Mouse (Mus musculus) kidney, embryonic 15.5 days (tissue): ENCODE data around the gene Hps6. TPM values are rescaled to one million over a fixed set of nuclear protein-coding genes. Genes with fewer than 3 reads are reported as not detected.

Source experiments
- ATAC-seq: fragments of 200-750 bp; cut with Nextera tagmentation; replicated peaks from 2 replicates; pipeline ENCODE4 v1.8.0; 2017; ENCODE audit warnings: moderate TSS enrichment; ENCODE audit not compliant: low FRiP score
- H3K27ac ChIP-seq: fragments of 300-500 bp; sonication (generic); 2 replicates; pipeline ENCODE4 v1.5.1; 2015; ENCODE audit warnings: mild to moderate bottlenecking, inconsistent platforms
- H3K27me3 ChIP-seq: fragments of 300-500 bp; sonication (generic); 2 replicates; pipeline ENCODE4 v1.6.1; 2015; ENCODE audit warnings: inconsistent platforms
- H3K36me3 ChIP-seq: fragments of 300-500 bp; sonication (generic); 2 replicates; pipeline ENCODE4 v1.6.1; 2015; ENCODE audit warnings: inconsistent platforms
- H3K4me1 ChIP-seq: fragments of 300-500 bp; sonication (generic); 2 replicates; pipeline ENCODE4 v1.6.1; 2015; ENCODE audit warnings: inconsistent platforms
- H3K4me2 ChIP-seq: fragments of 300-500 bp; sonication (generic); 2 replicates; pipeline ENCODE4 v1.6.1; 2015; ENCODE audit warnings: moderate library complexity, mild to moderate bottlenecking, inconsistent platforms
- H3K4me3 ChIP-seq: fragments of 300-500 bp; sonication (generic); replicated peaks from 2 replicates; pipeline ENCODE4 v1.5.1; 2015; ENCODE audit warnings: mild to moderate bottlenecking, inconsistent platforms
- H3K9ac ChIP-seq: fragments of 300-500 bp; sonication (generic); 2 replicates; pipeline ENCODE4 v1.6.1; 2015; ENCODE audit warnings: mild to moderate bottlenecking, inconsistent platforms
- H3K9me3 ChIP-seq: fragments of 300-500 bp; sonication (generic); replicated peaks from 2 replicates; pipeline ENCODE4 v1.6.1; 2016; ENCODE audit warnings: inconsistent platforms
- WGBS: fragments of 180-500 bp; shearing (Covaris S2); methylation state at CpG from one replicate; pipeline ENCODE4 v1.1.7; 2015; ENCODE audit warnings: mixed read lengths; 5-methylcytosine and 5-hydroxymethylcytosine counted together
- polyA plus RNA-seq: library from polyadenylated mRNA; unstranded; fragments of >200 nt; fragmentation: Nextera tagmentation; extraction: Ambion mirVana; gene quantifications from 2 replicates; pipeline ENCODE4 v1.2.1, GENCODE M21; 2015

Gene Hps6
- polyA plus RNA-seq, 1 experiment from 2014 or later, result 8.3 TPM

DNA sequence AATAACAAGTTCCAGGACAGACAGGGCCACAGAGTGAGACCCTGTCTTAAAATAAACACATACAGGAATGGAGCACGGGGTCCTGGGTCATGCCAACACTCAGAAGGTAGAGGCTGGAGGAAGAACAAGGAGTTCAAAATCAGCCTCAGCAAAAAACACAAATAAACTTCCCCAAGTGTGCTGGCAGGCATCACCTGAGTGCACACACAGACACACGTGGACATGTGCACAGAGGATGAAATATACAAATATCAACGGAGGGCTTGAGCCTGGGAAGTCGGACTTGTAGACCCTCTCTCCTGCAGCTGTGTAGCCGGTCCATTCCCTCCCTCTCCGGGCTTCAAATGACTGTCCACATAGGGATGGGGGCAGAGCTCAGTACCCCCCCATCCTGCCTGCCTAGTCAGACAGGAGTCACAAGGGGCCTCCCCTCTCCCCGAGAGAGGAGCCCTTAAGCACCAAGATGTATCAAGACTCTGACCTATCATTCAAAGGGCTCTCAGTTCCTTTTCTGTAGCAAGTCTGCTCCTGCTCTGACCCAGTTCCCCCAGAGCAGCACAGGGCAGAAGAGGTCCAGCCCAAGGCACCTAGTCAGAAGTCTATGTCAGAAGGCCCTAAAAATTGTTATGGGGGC lies 38.1 kb downstream of the Hps6 start:
- peak overlapping the region; percentile 39 for H3K9ac ChIP-seq

DNA sequence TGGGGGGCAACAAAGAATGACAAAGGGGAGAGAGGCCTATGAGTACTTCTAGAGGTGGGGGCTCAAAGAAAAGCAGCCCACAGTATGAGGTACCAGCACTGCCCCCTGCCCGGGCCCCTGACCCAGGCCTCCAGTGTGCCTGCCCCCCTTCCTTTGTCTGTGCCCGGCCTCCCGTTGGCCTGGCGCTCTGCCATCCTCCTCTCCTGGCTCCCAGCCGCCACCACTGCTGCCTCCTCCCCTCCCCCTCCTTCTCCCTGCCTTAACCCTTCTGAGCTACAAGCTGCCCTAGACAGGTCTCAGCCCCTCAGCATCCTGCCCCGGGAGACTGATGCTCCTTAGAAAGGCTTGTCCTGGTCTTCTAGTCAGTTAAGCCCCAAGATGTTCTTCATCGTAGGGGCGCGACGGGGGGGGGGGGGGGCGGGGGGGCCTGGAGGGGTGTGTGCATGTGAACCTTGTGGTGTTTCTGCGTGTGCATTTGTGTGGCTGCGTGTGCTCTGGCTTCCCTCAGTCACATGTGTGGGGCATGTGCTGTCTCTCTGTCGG lies 38.7 kb downstream of the Hps6 start:
- Histone ChIP-seq H3K4me1 (peaks cover 81% of the 10 kb centered on the region), H3K4me3 (peak overlapping the region; percentile 70), H3K36me3 (no peaks in the 10 kb centered on the region), H3K9me3 (no peaks in the 10 kb centered on the region), H3K27ac (peak overlapping the region; percentile 97), H3K9ac (peak overlapping the region; percentile 39), H3K4me2 (peak overlapping the region; percentile 82), H3K27me3 (no peaks in the 10 kb centered on the region)
- WGBS, result 2% methylated on average over 14 of the region's 14 CpGs
- ATAC-seq, result peak; percentile 13

More for the DNA sequence above, 38.1 kb downstream of the Hps6 start:
- H3K4me1 ChIP-seq, result peaks cover 81% of the 10 kb centered on the region
- peak overlapping the region; percentile 70 for H3K4me3 ChIP-seq
- ATAC-seq, result no peak
- peaks cover 5% of the 10 kb centered on the region for H3K36me3 ChIP-seq
- WGBS, result 15% methylated on average over 7 of the region's 7 CpGs
- H3K27ac ChIP-seq, result peak overlapping the region; percentile 97
- H3K4me2 ChIP-seq, result peak overlapping the region; percentile 82
- H3K9me3 ChIP-seq, result no peaks in the 10 kb centered on the region
- no peaks in the 10 kb centered on the region for H3K27me3 ChIP-seq

GRCm38 (mm10) chr19:46042476-46043011 lies 39.2 kb downstream of the Hps6 start:
- H3K4me3 ChIP-seq, result peak overlapping the region; percentile 70
- peak overlapping the region; percentile 97 for H3K27ac ChIP-seq
- 0 out of 2 replicates have a peak, but pooled peaks have one; percentile 5 for ATAC-seq
- WGBS, result 6% methylated on average over 6 of the region's 6 CpGs
- no peaks in the 10 kb centered on the region for H3K9me3 ChIP-seq
- H3K4me1 ChIP-seq, result peaks cover 79% of the 10 kb centered on the region
- no peaks in the 10 kb centered on the region for H3K27me3 ChIP-seq
- peak overlapping the region; percentile 82 for H3K4me2 ChIP-seq
- no peaks in the 10 kb centered on the region for H3K36me3 ChIP-seq
- peak overlapping the region; percentile 39 for H3K9ac ChIP-seq

DNA sequence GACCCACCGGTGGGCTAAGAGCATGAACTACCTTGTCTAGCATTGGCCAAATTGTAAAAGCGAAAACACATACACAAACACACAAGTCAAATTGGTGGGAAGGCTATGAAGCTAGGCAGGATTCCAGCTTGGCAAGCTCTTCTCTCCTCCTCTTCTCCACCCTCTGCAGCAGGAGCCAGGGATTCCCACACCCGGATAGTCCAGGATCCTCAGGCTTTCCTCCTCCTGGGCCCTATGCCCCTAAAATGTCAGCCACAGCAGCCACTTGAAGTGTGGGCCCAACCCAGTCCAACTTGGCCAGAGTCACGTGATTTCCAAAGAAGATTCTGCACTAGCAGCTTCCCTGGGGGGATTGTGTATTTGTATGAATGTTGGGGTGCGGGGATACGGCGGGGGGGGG lies 40.1 kb downstream of the Hps6 start:
- peaks cover 71% of the 10 kb centered on the region for H3K4me1 ChIP-seq

DNA sequence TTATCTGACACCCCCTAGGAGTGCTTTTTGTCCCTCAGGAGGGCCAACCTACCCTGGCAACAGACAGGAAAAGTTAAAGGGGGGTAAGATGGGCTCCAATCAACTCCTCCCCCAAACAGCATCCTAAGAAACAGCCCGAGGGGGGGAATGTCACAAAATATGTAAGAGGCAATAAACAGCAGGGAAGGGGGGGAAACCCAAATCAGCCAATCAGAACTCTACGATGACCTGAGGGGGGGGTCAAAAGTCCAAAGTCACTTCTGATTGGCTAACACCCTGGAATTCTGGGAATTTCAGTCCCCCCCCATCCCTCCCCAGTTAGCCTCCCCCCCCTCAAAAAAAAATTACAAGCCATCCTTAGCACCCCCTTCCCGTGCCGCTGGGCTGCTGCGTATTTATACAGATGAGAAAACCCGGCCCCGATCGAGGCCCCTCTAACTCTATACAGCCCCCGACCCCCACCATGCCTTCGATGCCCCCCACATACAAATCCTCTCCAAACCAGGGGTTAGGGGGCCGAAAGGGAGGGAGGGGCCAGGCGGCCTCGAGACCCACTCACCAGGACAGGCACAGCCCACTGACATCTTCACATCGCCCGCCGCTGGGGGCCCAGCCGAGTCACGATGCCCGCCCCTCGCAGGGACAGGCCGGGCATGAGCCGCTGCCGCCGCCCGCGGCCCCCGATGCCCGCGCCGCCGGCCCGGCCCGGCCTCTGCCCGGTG lies 41.1 kb downstream of the Hps6 start, which contains the start of gene Pprc1:
Pprc1 (plus strand) TSS at position 616 of the 722 bp plus-strand sequence.
- Histone ChIP-seq H3K27me3 (no peaks in the 10 kb centered on the region), H3K27ac (peak within 1 kb of the TSS; percentile 97), H3K36me3 (no peaks in the 10 kb centered on the region), H3K4me3 (peak within 1 kb of the TSS; percentile 70), H3K4me2 (peak within 1 kb of the TSS; percentile 82), H3K9me3 (no peaks in the 10 kb centered on the region), H3K4me1 (peaks cover 68% of the 10 kb centered on the region), H3K9ac (peak within 1 kb of the TSS; percentile 83)
- 2% methylated on average over 34 of the region's 34 CpGs for WGBS
- ATAC-seq, result peak; percentile 2

More for the DNA sequence above, 40.1 kb downstream of the Hps6 start:
- no peak for ATAC-seq
- Histone ChIP-seq H3K9me3 (no peaks in the 10 kb centered on the region), H3K27me3 (no peaks in the 10 kb centered on the region), H3K4me2 (peak overlapping the region; percentile 82), H3K4me3 (peak overlapping the region; percentile 70), H3K9ac (peak overlapping the region; percentile 83), H3K36me3 (no peaks in the 10 kb centered on the region), H3K27ac (peak overlapping the region; percentile 97)
- 59% methylated on average over 7 of the region's 7 CpGs for WGBS

- peaks cover 62% of the 10 kb centered on the region for H3K4me1 ChIP-seq
- no peaks in the 10 kb centered on the region for H3K36me3 ChIP-seq
- WGBS, result 0% methylated on average over 74 of the region's 84 CpGs
Observed at GRCm38 (mm10) chr19:46044993-46045695, 41.8 kb downstream of the Hps6 start, which contains the start of gene Ldb1. Ldb1 (minus strand) TSS chr19:46045214.

GRCm38 (mm10) chr19:46045696-46046311 lies 42.5 kb downstream of the Hps6 start:
- H3K36me3 ChIP-seq, result no peaks in the 10 kb centered on the region
- peak overlapping the region; percentile 82 for H3K4me2 ChIP-seq
- no peaks in the 10 kb centered on the region for H3K27me3 ChIP-seq
- peak overlapping the region; percentile 70 for H3K4me3 ChIP-seq
- WGBS, result 2% methylated on average over 7 of the region's 7 CpGs
- no peaks in the 10 kb centered on the region for H3K9me3 ChIP-seq
- H3K9ac ChIP-seq, result peak overlapping the region; percentile 83
- peaks cover 55% of the 10 kb centered on the region for H3K4me1 ChIP-seq
- peak overlapping the region; percentile 97 for H3K27ac ChIP-seq
- peak; percentile 49 for ATAC-seq

More at GRCm38 (mm10) chr19:46044993-46045695, 41.8 kb downstream of the Hps6 start, which contains the start of gene Ldb1:
- H3K4me3 ChIP-seq, result peak within 1 kb of the TSS; percentile 70
- H3K4me2 ChIP-seq, result peak within 1 kb of the TSS; percentile 82
- peak; percentile 69 for ATAC-seq
- H3K27ac ChIP-seq, result peak within 1 kb of the TSS; percentile 97
- peak within 1 kb of the TSS; percentile 83 for H3K9ac ChIP-seq
- no peaks in the 10 kb centered on the region for H3K27me3 ChIP-seq
- H3K9me3 ChIP-seq, result no peaks in the 10 kb centered on the region

- H3K4me2 ChIP-seq, result peak overlapping the region; percentile 82
- no peaks in the 10 kb centered on the region for H3K9me3 ChIP-seq
- no peaks in the 10 kb centered on the region for H3K36me3 ChIP-seq
- ATAC-seq, result no peak
- no peaks in the 10 kb centered on the region for H3K27me3 ChIP-seq
- peaks cover 47% of the 10 kb centered on the region for H3K4me1 ChIP-seq
- 8% methylated on average over 10 of the region's 10 CpGs for WGBS
- peak overlapping the region; percentile 97 for H3K27ac ChIP-seq
- no peak overlapping the region for H3K9ac ChIP-seq
- peak overlapping the region; percentile 70 for H3K4me3 ChIP-seq
Observed at GRCm38 (mm10) chr19:46046621-46047025, 43.3 kb downstream of the Hps6 start.

GRCm38 (mm10) chr19:46047426-46047825 lies 44.1 kb downstream of the Hps6 start:
- Histone ChIP-seq H3K4me2 (no peak overlapping the region), H3K27me3 (no peaks in the 10 kb centered on the region), H3K9me3 (no peaks in the 10 kb centered on the region), H3K4me3 (no peak overlapping the region), H3K9ac (no peak overlapping the region), H3K4me1 (peaks cover 39% of the 10 kb centered on the region), H3K27ac (peak overlapping the region; percentile 97), H3K36me3 (no peaks in the 10 kb centered on the region)
- WGBS, result 66% methylated on average over 2 of the region's 2 CpGs
- no peak for ATAC-seq

- Histone ChIP-seq H3K27ac (no peak overlapping the region), H3K9me3 (no peaks in the 10 kb centered on the region), H3K27me3 (no peaks in the 10 kb centered on the region), H3K9ac (no peak overlapping the region), H3K4me2 (no peak overlapping the region), H3K4me1 (peaks cover 22% of the 10 kb centered on the region), H3K36me3 (no peaks in the 10 kb centered on the region), H3K4me3 (no peak overlapping the region)
- ATAC-seq, result no peak
- WGBS, result 72% methylated on average over 4 of the region's 4 CpGs
Observed at GRCm38 (mm10) chr19:46049129-46049528, 45.8 kb downstream of the Hps6 start.

DNA sequence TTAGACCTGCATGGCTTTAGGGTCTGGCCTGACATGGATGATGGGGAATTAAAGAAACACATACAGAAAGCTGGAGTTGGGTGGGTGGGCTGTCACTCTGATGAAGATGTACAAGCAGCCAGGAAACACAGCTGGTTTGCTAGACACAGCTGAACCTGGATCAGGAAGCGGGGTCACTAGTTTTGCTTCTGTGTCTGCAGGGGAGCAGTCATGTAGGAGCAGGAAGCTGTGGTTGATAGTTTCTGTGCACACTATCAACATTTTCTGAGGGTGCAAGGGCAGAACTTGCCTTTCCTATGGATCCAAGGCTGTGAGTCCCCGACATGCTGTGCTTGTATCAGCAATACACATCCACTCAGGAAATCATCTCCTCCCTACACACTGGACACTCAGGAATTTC lies 47.2 kb downstream of the Hps6 start:
- Histone ChIP-seq H3K4me3 (no peak overlapping the region), H3K4me2 (no peak overlapping the region), H3K9ac (no peak overlapping the region), H3K27ac (no peak overlapping the region), H3K27me3 (no peaks in the 10 kb centered on the region), H3K36me3 (no peaks in the 10 kb centered on the region), H3K4me1 (peaks cover 19% of the 10 kb centered on the region), H3K9me3 (no peaks in the 10 kb centered on the region)
- 68% methylated on average over 2 of the region's 2 CpGs for WGBS
- ATAC-seq, result no peak
